Mouse (Mus musculus) C2C12 (cell line): ENCODE measurements around the gene Robo1.

ENCODE experiments used
- CTCF ChIP-seq: IDR thresholded peaks from one replicate; pipeline ENCODE4 v1.5.1; 2011; ENCODE audit not compliant: control insufficient read depth, insufficient read depth, insufficient read length
- MAX ChIP-seq: IDR thresholded peaks from one replicate; pipeline ENCODE4 v1.6.1; 2011; ENCODE audit warnings: mild to moderate bottlenecking, control low read depth
- MYOD1 ChIP-seq: IDR thresholded peaks from one replicate; pipeline ENCODE4 v1.6.1; 2011; ENCODE audit warnings: low read depth; ENCODE audit not compliant: control insufficient read depth, insufficient read length

- TF ChIP-seq CTCF (no peak), MAX (no peak), MYOD1 (no peak)
Measured at GRCm38 (mm10) chr16:72959823-72960222, 651.7 kb downstream of the Robo1 start.
